Mouse (Mus musculus): ENCODE data around the gene Echdc1. TPM values are rescaled to one million over a fixed set of nuclear protein-coding genes. Genes with fewer than 3 reads are reported as not detected.
"Not testable (repeated sequence)": the region's sequence is repeated elsewhere in the genome, so short reads cannot be mapped to it uniquely, and the experiment has no call there.

The Echdc1 gene
- total RNA-seq, 2 experiments from 2014 or later = 24.2 to 26.5 TPM

GRCm38 (mm10) chr10:29394890-29395289 is 81.9 kb downstream of the Echdc1 start:
- intact Hi-C loops (cut with DNase I); DNase-seq (ENCODE audit: low spot score in 2 of 2): not testable (repeated sequence)

Other genes starting within 250 kb of the Echdc1 start
- gene Soga3, start 169.3 kb upstream of the Echdc1 start, total RNA-seq (2021) = 100 to 1,000 TPM; 157 to 166 TPM
- 10 to 100 TPM; 23.8 to 31.2 TPM for gene Gm49353, start 114.2 kb upstream of the Echdc1 start, total RNA-seq (2021)
- 10 to 100 TPM; 77.3 to 81.8 TPM for gene 9330159F19Rik, start 101.6 kb upstream of the Echdc1 start, total RNA-seq (2021)
- gene Rnf146, start 49.3 kb downstream of the Echdc1 start, total RNA-seq (2021) = 10 to 100 TPM; 93.6 to 95.2 TPM
- gene Rspo3, start 222.7 kb downstream of the Echdc1 start, total RNA-seq (2021) = 10 to 100 TPM; 12.4 to 13.8 TPM

Measured in left cerebral cortex, postnatal 25 days (tissue).